Mouse (Mus musculus) spleen, adult 2 months (tissue): Measurements from ENCODE around the gene Zfp655. TPM values are rescaled to one million over a fixed set of nuclear protein-coding genes. Genes with fewer than 3 reads are reported as not detected.
"Not testable (repeated sequence)": the region's sequence is repeated elsewhere in the genome, so short reads cannot be mapped to it uniquely, and the experiment has no call there.

Source experiments
- DNase-seq, 2 experiments: peaks; one replicate each; pipeline versions ENCODE4 v3.0.0 to v3.0.0-alpha.2; 2012 to 2021; ENCODE audit warnings: low spot score in 2 of 2, low read depth in 1 of 2
- H3K27ac ChIP-seq: fragments of 200-500 bp; 2 replicates; pipeline ENCODE4 v1.5.1; 2012; ENCODE audit warnings: low read length, inconsistent platforms; ENCODE audit not compliant: insufficient read depth
- H3K27me3 ChIP-seq: fragments of 200-500 bp; 2 replicates; pipeline ENCODE4 v1.6.1; 2012; ENCODE audit warnings: mild to moderate bottlenecking, moderate library complexity, low read length, inconsistent platforms; ENCODE audit not compliant: control insufficient read depth, insufficient read depth
- H3K36me3 ChIP-seq: fragments of 200-500 bp; 2 replicates; pipeline ENCODE4 v1.6.1; 2012; ENCODE audit warnings: mild to moderate bottlenecking, low read length, inconsistent platforms; ENCODE audit not compliant: control insufficient read depth, insufficient read depth
- H3K4me1 ChIP-seq: fragments of 200-500 bp; 2 replicates; pipeline ENCODE4 v1.6.1; 2011; ENCODE audit warnings: inconsistent platforms; ENCODE audit not compliant: control insufficient read depth, insufficient read depth, insufficient read length
- H3K4me3 ChIP-seq: fragments of 200-500 bp; 2 replicates; pipeline ENCODE4 v1.5.1; 2011; ENCODE audit warnings: mild to moderate bottlenecking, inconsistent platforms; ENCODE audit not compliant: insufficient read depth, insufficient read length; ENCODE audit errors: extremely low read depth
- CTCF ChIP-seq: fragments of 200-500 bp; IDR thresholded peaks from 2 replicates; pipeline ENCODE4 v1.5.1; 2011; ENCODE audit warnings: mild to moderate bottlenecking, inconsistent platforms; ENCODE audit not compliant: insufficient read depth, insufficient read length, insufficient replicate concordance; ENCODE audit errors: extremely low read depth
- POLR2A ChIP-seq: fragments of 200-500 bp; IDR thresholded peaks from 2 replicates; pipeline ENCODE4 v1.6.1; 2011; ENCODE audit warnings: low read depth, low read length, inconsistent platforms
- WGBS: fragments of 180-500 bp; shearing (Covaris S2); methylation state at CpG from one replicate; pipeline ENCODE4 v1.1.7; 2018; 5-methylcytosine and 5-hydroxymethylcytosine counted together
- polyA plus RNA-seq: library from polyadenylated mRNA; depleted of rRNA; stranded (reverse); fragments of >200 nt; gene quantifications from 2 replicates; pipeline ENCODE4 v1.2.3, GENCODE M21; 2012

The Zfp655 gene
- polyA plus RNA-seq, 1 experiment, result 7.6 TPM

DNA sequence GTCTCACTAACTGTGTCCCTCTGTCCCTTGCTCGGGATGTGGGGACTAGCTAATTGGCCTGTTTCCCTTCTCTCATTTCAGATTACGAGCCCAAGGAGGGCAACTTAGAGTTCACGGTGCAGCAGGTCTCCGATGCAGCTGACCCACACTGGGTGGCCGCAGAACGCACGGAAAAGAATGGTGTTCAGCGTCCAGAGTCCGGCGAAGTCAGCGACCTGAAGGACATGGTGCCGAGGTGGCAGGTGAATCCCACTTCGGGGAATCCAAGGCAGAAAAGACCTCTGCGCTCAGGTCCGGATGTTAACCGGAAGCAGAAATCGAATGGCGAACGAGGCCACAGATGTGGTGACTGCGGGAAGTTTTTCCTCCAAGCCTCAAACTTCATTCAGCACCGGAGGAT lies 13.3 kb upstream of the Zfp655 start:
- TF ChIP-seq POLR2A, result no peak
- TF ChIP-seq CTCF, result no peak
- Histone ChIP-seq H3K27me3 (no peaks in the 10 kb centered on the region), H3K27ac (no peak overlapping the region), H3K4me1 (no peaks in the 10 kb centered on the region), H3K36me3 (peaks cover 23% of the 10 kb centered on the region), H3K4me3 (no peak overlapping the region)
- DNase-seq, result no peak
- 96% methylated on average over 21 of the region's 21 CpGs for WGBS

DNA sequence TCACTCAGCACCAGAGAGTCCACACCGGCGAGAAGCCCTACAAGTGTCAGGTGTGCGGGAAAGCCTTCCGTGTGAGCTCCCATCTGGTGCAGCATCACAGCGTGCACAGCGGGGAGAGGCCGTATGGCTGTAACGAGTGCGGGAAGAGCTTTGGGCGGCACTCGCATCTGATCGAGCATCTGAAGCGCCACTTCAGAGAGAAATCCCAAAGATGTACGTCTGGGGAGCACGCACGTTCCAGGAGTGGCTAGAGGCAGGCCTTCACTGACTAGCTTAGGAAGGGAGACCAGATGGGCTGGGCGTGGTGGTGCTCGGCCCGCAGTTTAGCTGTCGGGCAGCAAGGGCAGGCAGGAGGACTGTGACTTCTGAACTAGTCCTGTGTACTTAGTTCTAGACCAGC lies 12.8 kb upstream of the Zfp655 start:
- DNase-seq, result no peak
- Histone ChIP-seq H3K36me3 (peaks cover 23% of the 10 kb centered on the region), H3K4me3 (no peak overlapping the region), H3K27ac (no peak overlapping the region), H3K27me3 (no peaks in the 10 kb centered on the region), H3K4me1 (no peaks in the 10 kb centered on the region)
- WGBS, result 93% methylated on average over 20 of the region's 20 CpGs
- TF ChIP-seq POLR2A (no peak), CTCF (no peak)

DNA sequence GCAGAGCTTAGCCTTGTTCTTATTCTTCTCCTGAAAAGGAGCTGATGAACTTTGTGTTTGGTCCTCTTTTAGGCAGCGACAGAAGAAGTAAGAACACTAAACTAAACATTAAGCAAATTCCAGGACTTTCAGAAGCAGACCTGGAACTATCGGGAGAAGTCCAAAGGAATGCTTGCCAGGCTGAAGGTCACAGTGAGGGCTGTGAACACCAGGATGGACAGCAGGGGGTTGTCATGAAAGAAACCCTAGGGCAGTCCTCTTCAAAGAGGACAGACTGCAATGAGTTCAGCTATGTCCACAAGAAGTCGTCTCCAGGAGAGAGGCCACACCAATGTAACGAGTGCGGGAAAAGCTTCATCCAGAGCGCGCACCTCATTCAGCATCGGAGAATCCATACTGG lies 11.5 kb upstream of the Zfp655 start:
- WGBS, result 96% methylated on average over 8 of the region's 8 CpGs
- Histone ChIP-seq H3K4me3 (no peak overlapping the region), H3K36me3 (peaks cover 23% of the 10 kb centered on the region), H3K27ac (no peak overlapping the region), H3K4me1 (no peaks in the 10 kb centered on the region), H3K27me3 (no peaks in the 10 kb centered on the region)
- TF ChIP-seq CTCF (no peak), POLR2A (no peak)
- DNase-seq, result no peak

DNA sequence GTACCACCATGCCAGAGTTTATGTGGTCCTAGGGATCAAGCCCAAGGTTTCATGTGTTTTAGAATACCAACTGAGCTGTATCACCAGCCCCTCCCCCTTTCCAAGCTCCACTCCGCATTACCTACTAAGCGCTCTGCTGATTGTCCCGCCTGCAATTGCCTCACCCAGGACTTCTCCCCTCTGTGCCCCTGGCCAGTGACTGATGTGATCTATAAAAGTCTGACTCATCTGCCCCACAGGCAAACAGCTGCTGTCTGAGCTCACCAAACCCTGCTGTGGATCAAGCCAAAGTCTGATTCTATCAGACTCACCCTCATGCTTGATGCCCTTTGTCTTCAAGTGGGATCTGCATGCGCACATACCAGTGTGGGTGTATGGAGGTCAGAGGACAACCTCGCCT lies 8.7 kb upstream of the Zfp655 start:
- Histone ChIP-seq H3K36me3 (peaks cover 23% of the 10 kb centered on the region), H3K27me3 (no peaks in the 10 kb centered on the region), H3K27ac (no peak overlapping the region), H3K4me3 (no peak overlapping the region), H3K4me1 (no peaks in the 10 kb centered on the region)
- 91% methylated on average over 5 of the region's 5 CpGs for WGBS
- DNase-seq, result no peak
- TF ChIP-seq CTCF (no peak), POLR2A (no peak)

DNA sequence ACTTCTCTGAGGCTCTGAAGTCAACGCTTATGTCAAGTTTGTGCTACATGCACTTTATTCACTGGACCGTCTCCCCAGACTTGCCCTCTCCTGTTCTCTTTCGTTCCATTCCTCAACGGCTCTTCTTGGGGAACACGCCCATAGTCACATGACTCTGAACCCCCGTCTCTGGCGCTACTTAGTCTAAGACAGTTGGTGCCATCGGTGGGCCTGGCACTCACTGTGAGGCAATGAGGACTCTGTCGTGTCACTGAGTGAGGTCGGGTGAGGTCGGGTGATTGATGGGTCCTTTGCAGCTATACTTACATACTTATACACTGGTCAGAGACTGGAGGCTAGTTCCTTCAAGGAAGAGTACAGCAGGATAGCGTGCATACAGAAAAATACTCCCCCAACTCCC lies 8.1 kb upstream of the Zfp655 start:
- Histone ChIP-seq H3K4me3 (no peak overlapping the region), H3K4me1 (no peaks in the 10 kb centered on the region), H3K36me3 (peaks cover 20% of the 10 kb centered on the region), H3K27me3 (no peaks in the 10 kb centered on the region), H3K27ac (no peak overlapping the region)
- DNase-seq, result no peak
- TF ChIP-seq CTCF (no peak), POLR2A (no peak)
- 84% methylated on average over 12 of the region's 12 CpGs for WGBS

DNA sequence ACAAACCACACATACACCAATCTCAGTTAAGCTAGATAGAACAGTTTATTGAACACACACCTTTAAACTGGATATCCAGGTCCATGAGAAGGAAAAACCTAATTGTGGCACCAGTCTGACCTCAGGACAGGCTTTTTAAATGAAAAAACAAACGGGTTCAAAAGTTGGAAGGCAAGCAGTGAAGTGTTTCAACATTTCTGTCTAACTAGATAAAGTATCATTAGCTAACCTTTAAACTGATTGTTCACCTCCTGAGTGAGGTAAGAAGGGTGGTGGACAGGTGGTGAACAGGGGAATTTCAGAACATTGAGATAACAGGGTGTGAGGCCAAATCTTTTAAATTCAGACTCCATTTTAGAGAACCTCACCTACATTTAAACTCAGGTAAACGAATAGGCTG lies 5.1 kb upstream of the Zfp655 start:
- TF ChIP-seq CTCF, result no peak
- TF ChIP-seq POLR2A, result no peak
- 0 out of 2 replicates have a peak, but pooled peaks cover 2% of the 10 kb centered on the region for H3K36me3 ChIP-seq
- no peak overlapping the region for H3K4me3 ChIP-seq
- WGBS, result 61% methylated on average over 2 of the region's 2 CpGs
- no peaks in the 10 kb centered on the region; the same call in 1 of the 2 replicates for H3K4me1 ChIP-seq
- DNase-seq, result no peak
- H3K27ac ChIP-seq, result no peak overlapping the region
- H3K27me3 ChIP-seq, result no peaks in the 10 kb centered on the region

DNA sequence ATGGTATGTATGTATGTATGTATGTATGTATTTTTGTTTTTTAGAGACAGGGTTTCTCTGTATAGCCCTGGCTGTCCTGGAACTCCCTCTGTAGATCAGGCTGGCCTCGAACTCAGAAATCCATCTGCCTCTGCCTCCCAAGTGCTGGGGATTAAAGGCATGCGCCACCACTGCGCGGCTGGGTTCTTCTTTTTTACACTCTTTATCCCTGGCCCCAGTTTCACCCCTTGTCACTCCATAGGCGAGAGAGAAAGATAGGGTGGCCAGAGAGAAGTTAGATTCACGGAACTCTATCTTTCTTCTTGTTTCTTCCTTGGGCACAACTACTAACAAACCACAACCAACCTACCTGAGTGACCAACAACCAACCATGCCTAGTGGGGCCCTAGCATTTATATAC lies 2.2 kb upstream of the Zfp655 start:
- WGBS, result 84% methylated on average over 6 of the region's 6 CpGs
- not testable (repeated sequence) for H3K27ac ChIP-seq, H3K4me1 ChIP-seq, H3K4me3 ChIP-seq, H3K36me3 ChIP-seq, DNase-seq, H3K27me3 ChIP-seq
